Mouse (Mus musculus) spleen, postnatal 4 days (tissue): ENCODE measurements around the gene Tle4.
"Not testable (repeated sequence)": the region's sequence is repeated elsewhere in the genome, so short reads cannot be mapped to it uniquely, and the experiment has no call there.

Experiments
- DNase-seq, 2 experiments: peaks; one replicate each; pipeline ENCODE4 v3.0.0; 2022; ENCODE audit warnings: low spot score in 2 of 2

Gene Tle4

DNA sequence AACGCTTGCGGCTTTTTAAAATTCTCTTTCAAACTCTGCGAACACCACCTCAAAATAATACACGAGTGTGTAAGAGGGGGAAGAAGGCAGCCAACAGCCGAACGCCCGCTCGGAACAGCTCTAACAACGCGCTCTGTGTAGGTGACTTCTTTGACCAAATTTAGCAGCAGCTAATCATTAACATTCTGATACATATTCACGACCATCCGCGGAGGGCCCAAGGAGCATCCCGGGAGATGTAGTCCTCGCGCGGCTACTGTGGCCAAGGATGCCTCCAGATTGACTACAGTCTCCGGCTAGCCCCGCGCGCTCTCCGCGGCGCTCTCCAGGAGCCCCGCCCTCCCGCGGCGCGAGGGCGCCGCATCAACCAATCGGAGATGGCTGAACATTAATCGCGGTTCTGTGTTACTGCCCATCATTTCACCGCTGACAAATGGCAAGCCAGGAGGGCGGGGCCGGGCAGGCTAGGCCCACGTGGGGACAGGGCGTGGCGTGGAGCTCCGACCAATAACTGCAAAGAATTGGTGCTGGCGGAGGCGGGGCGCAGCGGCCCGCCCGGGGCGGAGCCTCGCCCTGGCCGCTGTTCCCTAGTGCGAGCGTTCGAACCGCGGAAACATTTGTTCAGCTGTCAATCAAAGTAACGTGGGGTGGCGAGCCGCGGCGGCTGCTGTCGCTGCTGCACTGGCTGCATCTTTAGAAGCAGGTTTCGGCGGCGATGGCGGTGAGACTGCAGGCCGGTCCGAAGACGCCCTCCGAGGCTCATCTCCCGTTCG is at the start of gene Tle4:
TSS of gene Tle4 (minus strand) at position 135 of the 773 bp plus-strand sequence.
- DNase-seq: peak; percentile 100

DNA sequence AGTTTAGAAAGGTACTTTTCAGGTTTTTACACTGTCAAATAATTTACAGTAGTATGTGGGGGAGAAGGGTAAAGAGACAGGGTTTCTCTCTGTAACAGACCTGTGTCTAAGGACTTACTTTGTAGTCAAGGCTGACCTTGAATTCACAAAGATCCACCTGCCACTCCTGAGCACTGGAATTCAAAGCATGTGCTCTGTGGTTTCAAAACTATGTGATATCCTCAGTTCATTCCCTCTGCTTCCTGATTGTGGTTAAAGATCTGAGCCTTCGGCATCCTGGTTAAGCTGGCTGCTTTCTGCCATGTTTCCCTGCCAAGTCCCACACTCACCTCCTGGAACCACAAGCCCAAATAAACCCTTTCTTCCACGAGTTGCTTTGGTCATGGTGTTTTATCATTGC is 47.8 kb upstream of the Tle4 start:
- no peak for DNase-seq

DNA sequence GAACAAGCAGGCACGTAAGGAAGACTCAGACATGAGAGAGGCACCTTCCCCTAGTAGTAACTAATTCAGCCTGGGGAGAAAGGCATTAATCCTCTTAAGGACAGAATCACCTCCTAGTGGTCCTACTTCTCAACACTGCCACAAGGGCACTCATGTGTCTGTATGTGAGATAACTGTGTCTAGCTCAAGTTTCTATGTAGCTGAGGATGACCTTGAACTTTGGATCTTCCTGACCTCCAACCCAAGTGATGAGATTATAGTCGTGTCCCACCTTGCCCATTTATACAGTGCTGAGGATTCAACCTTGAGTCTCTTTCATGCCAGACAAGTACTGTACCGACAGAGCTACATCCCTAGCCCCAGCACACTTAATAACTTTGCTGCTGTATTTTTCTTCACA is 46.9 kb upstream of the Tle4 start:
- DNase-seq: no peak

DNA sequence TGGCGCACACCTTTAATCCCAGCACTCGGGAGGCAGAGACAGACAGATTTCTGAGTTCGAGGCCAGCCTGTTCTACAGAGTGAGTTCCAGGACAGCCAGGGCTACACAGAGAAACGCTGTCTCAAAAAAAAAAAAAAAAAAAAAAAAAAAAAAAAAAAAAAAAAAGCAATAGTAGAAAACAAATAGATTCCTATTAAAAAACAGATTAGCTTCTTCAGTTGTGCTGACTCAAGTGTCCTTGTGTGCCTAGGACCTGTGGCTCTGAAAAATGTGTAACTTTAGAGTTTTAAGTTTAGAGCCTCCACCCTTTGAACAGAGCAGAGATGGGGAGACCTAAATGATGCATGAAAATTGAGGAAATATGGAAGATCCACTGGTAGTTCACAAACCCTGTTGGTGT is 45.2 kb upstream of the Tle4 start:
- DNase-seq: not testable (repeated sequence)

DNA sequence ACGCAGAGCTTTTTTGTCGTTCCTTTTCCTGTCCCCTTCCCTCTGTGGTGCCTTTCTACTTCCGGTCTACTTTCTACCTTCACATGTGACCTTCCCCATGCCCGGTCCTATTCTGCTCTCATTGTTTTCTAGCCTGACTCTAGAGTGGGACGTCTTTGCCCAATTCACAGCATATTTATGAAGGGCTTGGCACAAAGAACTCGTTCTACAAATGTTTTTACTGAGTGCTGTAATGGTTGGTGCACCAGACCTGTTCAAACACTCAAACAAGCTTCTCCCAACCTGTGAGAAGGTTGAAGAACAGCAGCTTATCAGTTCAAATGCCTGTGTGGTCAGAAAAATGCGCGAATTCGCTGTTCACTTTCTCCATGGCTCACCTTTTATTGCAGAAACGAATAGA is 44.8 kb upstream of the Tle4 start:
- DNase-seq: no peak

DNA sequence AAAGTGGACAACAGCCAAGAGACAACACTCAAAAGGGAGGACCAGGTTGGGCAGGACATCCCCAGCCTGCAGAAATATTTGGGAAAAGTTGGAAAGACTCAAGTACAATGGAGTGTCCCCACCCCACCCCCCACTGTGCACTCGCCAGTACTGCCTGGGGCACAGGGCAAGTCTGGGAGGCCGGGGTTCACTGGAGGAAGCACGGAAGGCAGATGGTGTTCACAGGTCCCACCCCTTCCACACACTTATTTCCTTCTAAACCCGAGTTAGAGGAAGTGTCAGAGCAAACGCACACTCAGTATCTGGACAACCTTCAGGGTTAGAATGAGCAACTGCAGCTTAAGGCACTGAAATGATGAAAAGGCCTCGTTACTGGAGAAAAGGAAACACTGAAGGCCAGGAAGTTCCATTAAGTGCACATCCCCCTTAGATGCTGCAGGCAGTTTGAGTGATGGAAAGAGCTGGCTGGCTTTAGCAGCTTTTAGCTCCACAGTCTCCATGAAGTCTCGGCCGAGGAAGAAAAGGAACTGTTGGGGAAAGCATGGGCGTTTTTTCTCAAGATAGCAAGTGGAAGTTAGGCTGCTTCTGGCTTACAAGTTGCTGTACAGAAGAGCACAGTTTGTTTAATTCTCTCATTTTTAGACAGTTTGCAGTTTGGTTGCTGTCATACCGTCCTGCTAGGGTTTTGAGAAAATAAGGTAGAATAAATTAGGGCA is 37.5 kb upstream of the Tle4 start:
- DNase-seq: no peak

DNA sequence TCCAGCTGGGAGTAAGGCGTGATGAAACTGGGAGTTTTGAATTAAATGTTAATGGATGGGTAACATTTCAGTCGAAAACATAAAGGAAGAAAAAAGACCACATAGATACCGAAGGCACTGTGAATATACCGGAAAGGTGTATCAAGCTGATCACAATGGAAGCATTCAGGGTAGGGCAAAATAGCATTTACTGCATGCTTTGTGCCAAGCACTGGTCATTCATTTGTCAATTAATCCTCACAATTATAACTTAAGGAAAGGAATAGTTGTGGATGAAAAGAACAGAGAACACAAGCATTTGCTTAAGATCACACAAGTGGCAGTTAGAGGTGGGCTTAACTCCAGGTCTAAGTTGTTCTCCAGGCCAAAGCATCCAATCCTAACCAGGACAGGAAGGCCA is 25.5 kb upstream of the Tle4 start:
- DNase-seq: no peak

DNA sequence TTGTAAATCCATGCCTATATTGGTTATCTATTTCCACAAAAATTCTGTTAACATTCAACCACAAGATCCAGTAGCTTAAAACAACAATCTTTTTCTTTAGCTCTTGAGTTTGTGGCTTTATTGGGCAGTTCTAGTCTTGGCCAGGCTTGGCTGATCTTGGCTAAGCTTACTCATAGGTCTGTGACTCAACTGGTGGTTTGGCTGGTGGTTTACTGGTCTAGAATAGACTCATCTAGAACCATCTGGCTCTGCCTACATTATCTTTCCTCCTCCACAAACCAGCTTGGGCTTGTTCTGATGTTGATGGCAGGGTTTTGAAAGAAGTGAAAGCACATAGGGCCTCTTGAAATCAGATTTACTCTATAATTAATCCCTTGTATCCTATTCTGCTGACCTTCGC is 22.7 kb upstream of the Tle4 start:
- DNase-seq: no peak

DNA sequence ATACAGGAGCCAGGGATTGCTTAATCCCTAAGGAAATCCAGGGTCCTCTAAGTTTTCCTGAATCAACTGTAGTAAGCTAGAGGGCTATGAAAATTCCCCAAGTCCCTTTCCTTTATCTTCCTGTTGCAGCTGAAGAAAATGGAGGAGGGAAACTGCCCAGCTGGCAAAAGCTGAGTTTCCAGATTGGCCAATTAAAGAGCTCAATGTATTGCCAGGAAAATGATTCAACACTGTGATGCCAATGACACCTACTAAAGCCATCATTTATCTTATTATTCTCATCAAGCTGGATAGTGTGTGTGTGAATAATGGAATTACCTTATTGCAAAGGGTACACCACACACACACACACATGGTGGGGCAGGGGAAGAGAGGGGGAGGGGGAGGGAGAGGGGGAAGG is 22.0 kb upstream of the Tle4 start:
- no peak for DNase-seq

DNA sequence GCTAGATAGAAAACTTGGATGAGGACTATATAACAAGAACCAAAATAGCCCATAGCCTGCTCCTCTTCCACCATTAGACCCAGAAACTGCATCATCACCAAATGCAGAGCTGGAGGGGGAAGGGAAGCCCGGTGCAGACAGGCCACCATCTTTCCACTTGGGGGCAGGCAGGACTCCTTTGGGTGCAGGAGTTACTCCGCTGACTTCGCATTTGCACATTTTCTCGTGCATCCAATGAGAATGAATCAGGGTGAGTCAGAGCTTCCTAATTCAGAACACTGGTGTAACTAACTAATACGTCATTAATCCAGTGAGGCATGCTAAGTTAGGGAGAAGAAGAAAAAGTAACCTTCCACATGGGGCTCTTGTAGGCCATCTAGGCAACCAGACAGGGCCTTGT is 17.0 kb upstream of the Tle4 start:
- no peak for DNase-seq

DNA sequence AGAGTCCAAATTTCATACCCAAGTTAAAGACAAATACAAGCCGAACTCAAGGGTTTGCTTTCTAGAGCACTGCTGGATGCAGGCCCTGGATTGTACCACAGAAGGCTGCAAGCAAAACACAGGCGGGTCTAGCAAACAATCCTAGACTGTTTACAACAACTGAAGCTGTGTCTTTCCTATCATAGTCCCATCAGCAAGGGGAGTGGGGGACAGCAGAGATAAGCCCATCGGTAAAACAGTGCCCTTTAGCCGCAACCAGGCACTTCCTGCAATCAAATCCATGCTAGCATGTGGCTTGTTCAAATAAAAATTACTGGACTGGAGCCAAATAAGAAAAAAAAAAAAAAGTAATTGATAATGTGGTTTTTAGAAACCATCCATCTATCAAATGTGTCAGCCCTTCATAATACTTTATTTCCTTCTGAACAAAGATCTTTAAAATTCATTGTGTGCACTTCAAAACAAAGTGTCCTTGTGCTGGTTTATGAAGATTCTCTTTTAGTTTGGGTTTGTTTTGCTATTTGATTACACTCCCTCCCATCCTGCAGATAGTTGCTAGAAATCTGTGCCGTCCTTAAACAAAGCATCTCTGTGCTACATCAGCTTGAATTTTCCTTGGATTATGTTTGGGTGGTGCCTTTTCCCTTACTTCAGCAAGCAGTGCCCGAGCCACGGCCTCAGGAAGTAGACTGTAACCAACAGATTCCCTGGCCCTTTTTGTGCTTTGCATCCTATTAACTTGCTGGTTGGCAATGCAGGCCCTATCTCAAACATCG is 12.9 kb upstream of the Tle4 start:
- DNase-seq: no peak

DNA sequence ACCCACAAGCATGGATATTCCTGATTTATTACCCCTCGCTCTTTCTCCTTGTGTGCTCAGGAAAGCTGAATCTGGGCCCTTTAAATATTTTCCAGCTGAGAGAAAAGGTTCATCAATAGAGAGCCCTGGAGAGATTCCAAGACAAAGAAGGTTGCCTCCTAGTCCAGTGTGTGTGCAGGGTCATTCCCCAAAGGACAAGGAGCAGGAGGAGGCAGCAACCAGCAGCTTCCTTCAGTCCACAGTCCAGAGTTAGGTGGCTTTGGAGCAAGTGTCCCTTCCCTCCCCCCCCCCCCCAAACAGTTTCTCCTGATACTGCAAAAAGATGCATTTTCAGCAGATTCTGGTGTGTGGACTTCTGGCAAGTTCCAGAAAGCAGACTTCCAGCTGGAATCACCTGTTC is 3.0 kb upstream of the Tle4 start:
- DNase-seq: no peak

DNA sequence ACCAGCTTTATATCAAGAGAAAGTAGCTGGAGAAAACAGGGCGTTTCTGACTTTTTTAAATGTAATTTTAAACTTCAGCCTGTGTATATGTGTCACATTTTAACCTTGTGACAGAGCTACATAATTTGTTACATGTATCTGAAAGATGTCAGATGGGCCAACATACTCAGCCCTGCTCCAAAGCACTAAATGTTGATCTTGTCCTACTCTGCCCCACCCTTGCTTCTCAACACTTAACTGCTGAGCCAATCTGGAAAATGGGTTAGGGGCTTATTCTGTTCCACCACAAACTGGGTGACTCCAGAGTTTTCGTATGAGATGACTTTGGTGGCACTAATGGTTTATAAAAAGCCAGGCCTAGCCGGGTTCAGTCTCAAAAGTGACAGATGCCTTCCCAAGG is 2.5 kb upstream of the Tle4 start:
- no peak for DNase-seq

DNA sequence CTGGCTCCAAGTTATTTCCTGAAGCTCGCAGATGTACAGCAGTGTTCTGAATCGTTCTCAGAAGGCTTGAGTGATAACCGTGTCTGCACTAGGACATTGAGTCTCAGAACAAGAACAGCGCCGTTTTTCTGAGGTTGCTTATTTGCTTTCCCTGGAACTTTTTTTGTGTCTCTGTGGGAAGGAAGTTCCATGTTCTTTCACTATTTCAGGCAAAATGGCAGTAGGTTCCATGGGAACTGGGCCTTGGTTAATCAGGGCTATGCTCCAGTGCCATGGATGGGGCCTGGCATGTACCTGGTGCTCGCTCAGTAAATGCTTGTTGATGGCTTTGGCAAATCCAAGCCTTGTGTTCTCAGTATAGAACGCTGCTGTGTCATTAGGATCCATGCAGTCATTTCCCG is 2.0 kb upstream of the Tle4 start:
- no peak for DNase-seq

DNA sequence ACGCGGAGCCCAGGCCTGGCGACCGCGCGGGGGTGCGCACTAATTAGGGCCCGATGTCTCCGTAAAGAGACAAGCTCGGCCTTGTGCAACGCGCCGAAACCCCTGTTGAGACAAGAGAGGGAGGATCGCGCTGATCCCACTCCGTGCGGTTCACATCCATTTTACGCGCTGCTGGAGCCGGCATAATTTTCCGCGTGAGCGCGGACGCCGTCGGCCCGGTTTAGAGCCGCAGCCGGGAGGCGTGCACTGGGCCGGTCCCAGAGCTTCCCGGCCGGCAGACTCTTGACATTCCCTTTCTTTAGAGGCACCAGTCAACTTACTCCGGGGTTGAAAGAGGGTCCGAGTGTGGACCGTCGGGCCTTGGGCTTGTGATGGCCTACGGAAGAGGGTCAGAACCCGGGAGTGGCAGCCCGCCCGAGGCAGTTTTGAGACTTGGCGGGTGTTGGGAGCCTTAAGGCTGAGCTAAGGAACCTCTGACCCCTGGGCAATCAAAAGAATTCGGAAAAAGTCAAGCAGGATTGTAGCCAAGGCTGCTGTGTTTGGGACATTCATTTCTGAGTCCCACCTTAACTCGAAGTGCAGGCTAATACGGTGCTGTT is 938 bp upstream of the Tle4 start:
- DNase-seq: no peak

DNA sequence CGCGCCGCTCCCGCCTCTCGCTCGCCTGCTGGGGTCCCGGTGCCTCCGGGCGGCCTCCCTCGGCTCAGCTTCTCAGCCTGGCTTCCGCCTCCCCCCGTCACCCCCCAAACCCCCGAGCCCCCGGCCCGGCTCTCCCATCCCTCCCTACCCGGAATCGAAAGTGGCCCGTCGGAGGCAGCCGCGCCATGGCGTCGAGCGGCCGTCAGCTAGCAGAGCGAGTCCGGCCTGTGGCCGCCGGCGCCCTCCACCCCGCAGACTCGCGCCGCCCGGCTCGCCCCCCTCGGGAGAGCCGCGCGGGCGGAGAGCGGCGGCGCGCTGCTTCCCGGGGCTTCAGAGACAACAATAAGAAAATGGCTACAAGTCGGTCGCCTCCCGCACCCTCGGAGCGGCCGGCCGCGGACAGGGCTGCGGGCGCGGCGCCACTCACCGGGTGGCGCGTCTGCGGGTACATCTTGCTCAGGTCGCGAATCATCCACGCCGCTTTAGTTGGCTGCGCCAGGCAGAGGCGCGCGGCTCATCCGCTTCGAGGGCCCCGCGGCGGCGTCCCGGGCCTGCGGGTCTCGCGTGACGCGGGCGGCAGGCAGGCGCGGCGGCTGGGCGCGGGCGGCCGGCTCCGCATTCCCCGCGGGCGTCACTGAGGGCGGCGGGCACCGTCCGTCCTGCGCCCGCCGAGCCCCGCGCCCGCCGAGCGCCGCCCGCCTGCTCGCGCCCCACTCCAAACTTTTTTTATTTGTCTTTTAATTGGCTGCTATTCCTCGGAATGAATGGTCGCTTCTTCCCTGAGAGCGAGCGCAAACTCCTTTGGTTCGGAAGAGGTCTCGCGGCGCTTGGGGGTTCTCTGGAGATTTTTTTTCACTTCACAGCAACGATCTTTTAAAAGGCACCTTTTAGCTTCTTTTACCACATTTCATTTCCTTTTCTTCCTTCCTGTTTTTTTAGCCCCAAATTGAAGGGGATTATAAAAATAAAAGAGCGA is 622 bp downstream of the Tle4 start:
- peak; percentile 53 to 82 for DNase-seq

DNA sequence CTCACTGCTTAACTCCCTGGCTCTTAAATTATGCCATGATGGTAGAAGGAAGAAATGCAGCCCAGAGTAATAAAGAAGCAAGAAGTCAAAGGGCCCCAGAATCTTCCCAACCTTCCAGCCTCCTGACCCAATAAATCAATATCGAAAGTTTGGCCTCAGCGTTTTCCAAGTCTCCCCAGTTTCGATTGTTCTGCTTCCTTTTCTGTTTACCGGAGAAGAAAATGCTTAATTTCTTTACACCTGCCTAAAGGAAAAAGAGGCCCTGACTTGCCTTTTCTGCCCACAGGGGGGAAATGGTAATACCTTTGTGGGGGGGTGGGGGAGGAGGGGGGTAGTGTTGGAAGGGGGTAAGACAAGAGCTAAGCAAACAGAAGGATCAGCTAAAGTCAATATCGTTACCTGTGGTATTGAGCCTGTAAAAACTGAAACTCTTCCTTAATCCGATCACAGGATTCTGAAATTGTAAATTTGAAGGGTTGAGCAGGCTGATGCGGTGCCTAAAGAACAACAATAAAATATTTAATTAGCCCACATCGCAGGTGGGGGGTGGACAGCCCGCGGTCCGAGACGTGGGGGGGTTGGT is 1.4 kb downstream of the Tle4 start:
- DNase-seq: no peak

DNA sequence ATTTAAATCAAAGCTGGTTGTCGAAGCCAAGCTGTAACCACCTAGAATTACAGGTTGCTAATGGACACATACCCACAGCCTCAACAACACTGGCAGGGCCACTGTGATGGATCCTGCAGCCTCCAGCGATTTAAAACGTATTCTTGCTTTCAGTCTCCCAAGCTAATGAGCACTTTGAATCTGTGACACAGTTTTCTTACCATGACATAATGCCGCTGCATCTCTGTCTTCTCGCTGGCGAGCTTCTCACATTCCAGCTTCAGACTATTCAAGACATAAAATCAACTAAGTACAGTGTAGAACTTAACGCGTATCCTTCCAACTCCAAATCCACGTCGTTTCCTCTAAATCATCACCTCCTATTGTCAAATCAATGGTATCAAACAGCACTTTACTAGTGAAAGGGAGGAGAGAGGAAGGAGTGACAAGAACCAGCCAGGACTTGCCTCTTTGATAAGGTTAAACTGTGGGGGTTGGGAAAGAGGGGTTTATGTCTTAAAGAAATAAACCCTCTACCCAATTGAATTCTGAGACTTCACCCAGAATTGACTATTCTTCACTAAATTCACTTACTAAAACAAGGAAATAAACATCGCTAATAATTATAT is 2.4 kb downstream of the Tle4 start:
- no peak for DNase-seq

DNA sequence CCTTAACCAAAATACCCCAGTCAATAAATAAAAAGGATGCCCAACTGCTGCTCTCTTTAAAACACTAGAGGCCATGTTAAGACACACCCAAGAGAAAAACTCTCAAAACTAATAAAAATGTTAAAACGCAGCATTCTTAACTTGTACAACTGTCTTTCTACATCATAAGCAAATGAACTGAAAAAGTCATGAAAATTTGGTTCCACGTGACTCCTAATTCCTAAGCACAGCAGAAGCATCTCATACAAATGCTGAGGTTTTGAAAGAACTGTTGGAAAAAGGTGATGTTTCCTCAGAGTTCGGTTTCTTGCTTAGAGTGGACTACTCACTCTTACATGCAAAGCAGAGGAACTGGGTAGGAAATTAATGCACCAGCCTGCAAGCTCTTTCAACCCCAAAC is 3.3 kb downstream of the Tle4 start:
- DNase-seq: no peak

DNA sequence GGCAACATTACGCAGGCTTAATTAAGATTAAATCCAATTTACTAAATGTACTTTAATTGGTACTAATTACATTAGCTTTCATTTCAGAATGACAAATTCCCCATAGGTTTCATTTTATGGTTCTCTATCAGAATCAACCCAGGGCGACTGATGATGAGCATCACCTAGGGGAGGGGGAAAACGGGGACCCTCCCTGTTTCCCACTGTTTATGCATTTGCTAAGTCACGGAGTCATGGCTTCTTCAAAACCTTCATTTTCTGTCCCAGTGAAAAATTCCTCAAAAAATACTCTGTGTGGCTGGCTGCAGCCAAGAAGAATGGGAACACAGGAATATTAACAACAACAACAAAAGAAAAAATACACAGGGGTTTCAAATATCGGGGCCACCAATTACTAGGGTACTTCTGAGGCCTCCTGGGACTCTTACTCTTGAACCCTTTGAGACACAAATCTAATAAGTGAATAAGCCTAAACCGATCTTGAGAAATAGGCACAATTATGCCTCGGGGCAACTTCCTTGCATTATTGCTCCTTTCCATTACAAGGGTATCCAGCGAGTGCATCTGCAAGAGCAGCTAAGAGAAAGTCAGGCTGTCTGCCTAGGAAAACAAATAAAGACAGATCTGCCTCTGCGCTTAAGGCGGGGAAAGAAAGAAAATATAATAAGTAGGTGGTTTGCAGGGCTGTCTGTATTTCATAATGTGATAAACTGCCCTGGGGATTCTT is 5.9 kb downstream of the Tle4 start:
- no peak for DNase-seq
